ENCODE assay signal across 8 mouse cellular contexts in genomic region chr6:34028933-34029745, GRCm38 (mm10). TPM values are rescaled to one million over a fixed set of nuclear protein-coding genes. Genes with fewer than 3 reads are reported as not detected.
DNase-seq lines count a peak whose midpoint lies in the region; ATAC-seq lines count a peak whose summit lies in the region.

TSS of gene Lrguk (plus strand) at chr6:34029448.

- peak; percentile 94; the same call in 1 of the 2 replicates for ATAC-seq in embryonic facial prominence, embryonic 13.5 days (ENCODE audit: insufficient number of reproducible peaks, insufficient read depth, low FRiP score, low TSS enrichment, low read depth)
- peak; percentile 96 for ATAC-seq in kidney, embryonic 15.5 days (replicated peaks; ENCODE audit: low FRiP score)
- ATAC-seq in monocyte, adult 5-6 weeks (replicated peaks; ENCODE audit: insufficient number of reproducible peaks, low FRiP score, low TSS enrichment, poor library complexity, severe bottlenecking), result peak; percentile 83

- H3K27ac ChIP-seq in embryonic facial prominence, embryonic 13.5 days, result peak within 1 kb of the TSS; percentile 71
- H3K27ac ChIP-seq in heart, embryonic 10.5 days, result peak within 1 kb of the TSS; percentile 79
- peak within 1 kb of the TSS; percentile 52 for H3K27ac ChIP-seq in kidney, embryonic 15.5 days

- DNase-seq in 3T3-L1 (ENCODE audit: low read depth, low spot score) (peak; percentile 94), liver (peak; percentile 80)
- peak; percentile 89 to 90 for DNase-seq in adrenal gland, postnatal 36 days
- peak; percentile 93 for DNase-seq in heart, embryonic 10.5 days (ENCODE audit: low spot score)
- peak; percentile 73 to 84 for DNase-seq in spleen, postnatal 4 days (ENCODE audit: low spot score in 2 of 2)

- H3K27me3 ChIP-seq in embryonic facial prominence, embryonic 13.5 days, result no peaks in the 10 kb centered on the region
- no peaks in the 10 kb centered on the region for H3K27me3 ChIP-seq in heart, embryonic 10.5 days (ENCODE audit: insufficient read depth, poor library complexity, severe bottlenecking)
- H3K27me3 ChIP-seq in kidney, embryonic 15.5 days, result 0 out of 2 replicates have a peak, but pooled peaks cover 3% of the 10 kb centered on the region

- H3K4me1 ChIP-seq in embryonic facial prominence, embryonic 13.5 days, result peaks cover 12% of the 10 kb centered on the region
- H3K4me1 ChIP-seq in heart, embryonic 10.5 days, result peaks cover 8% of the 10 kb centered on the region
- peaks cover 12% of the 10 kb centered on the region for H3K4me1 ChIP-seq in kidney, embryonic 15.5 days

- H3K9ac ChIP-seq in embryonic facial prominence, embryonic 13.5 days, result peak within 1 kb of the TSS; percentile 69
- peak within 1 kb of the TSS; percentile 53 for H3K9ac ChIP-seq in kidney, embryonic 15.5 days

- no peaks in the 10 kb centered on the region for H3K9me3 ChIP-seq in embryonic facial prominence, embryonic 13.5 days
- no peaks in the 10 kb centered on the region for H3K9me3 ChIP-seq in heart, embryonic 10.5 days
- no peaks in the 10 kb centered on the region for H3K9me3 ChIP-seq in kidney, embryonic 15.5 days (replicated peaks)

- peak within 1 kb of the TSS; percentile 79 for H3K4me2 ChIP-seq in embryonic facial prominence, embryonic 13.5 days
- peak within 1 kb of the TSS; percentile 89 for H3K4me2 ChIP-seq in kidney, embryonic 15.5 days

- peak within 1 kb of the TSS; percentile 63 for H3K4me3 ChIP-seq in embryonic facial prominence, embryonic 13.5 days
- H3K4me3 ChIP-seq in heart, embryonic 10.5 days, result peak within 1 kb of the TSS; percentile 74
- H3K4me3 ChIP-seq in kidney, embryonic 15.5 days (replicated peaks), result peak within 1 kb of the TSS; percentile 63

- no peaks in the 10 kb centered on the region for H3K36me3 ChIP-seq in embryonic facial prominence, embryonic 13.5 days
- H3K36me3 ChIP-seq in heart, embryonic 10.5 days, result no peaks in the 10 kb centered on the region
- no peaks in the 10 kb centered on the region for H3K36me3 ChIP-seq in kidney, embryonic 15.5 days

- WGBS in embryonic facial prominence, embryonic 13.5 days, result 4% methylated on average over 31 of the region's 32 CpGs
- WGBS in heart, embryonic 10.5 days, result 5% methylated on average over 32 of the region's 32 CpGs
- WGBS in kidney, embryonic 15.5 days, result 3% methylated on average over 31 of the region's 32 CpGs

RNA-seq across cellular contexts. Expression of gene Lrguk, which starts in this region (rescaled TPM):
- total RNA-seq in adrenal gland, postnatal 36 days (2021), result under 1 TPM; 0.43 to 0.60 TPM
- polyA plus RNA-seq in embryonic facial prominence, embryonic 13.5 days (2015; fragmentation: Nextera tagmentation; extraction: Ambion mirVana), result 0.34 and 0.45 TPM in 2 replicates
- polyA plus RNA-seq in heart, embryonic 10.5 days (2016; fragmentation: Nextera tagmentation; extraction: Ambion mirVana), result 0.52 and 0.88 TPM in 2 replicates
- 1.1 and 1.3 TPM in 2 replicates for polyA plus RNA-seq in kidney, embryonic 15.5 days (2015; fragmentation: Nextera tagmentation; extraction: Ambion mirVana)
- total RNA-seq in monocyte, adult 5-6 weeks (2017), result not detected in 3 replicates

Comparison
In these comparisons a context has a peak if more than half of its experiments do, and no peak if none do; other contexts are left out.
1. Peak in every context shown above with its lines: DNase-seq, ATAC-seq, H3K4me3 ChIP-seq and H3K27ac ChIP-seq.
2. Peak in DNase-seq in adrenal gland, postnatal 36 days; RNA of the gene not detected or under 1 TPM.
3. Peak in ATAC-seq, H3K4me3 ChIP-seq, H3K27ac ChIP-seq, H3K9ac ChIP-seq and H3K4me2 ChIP-seq in embryonic facial prominence, embryonic 13.5 days; RNA of the gene not detected or under 1 TPM.
4. Peak in DNase-seq, H3K4me3 ChIP-seq and H3K27ac ChIP-seq in heart, embryonic 10.5 days; RNA of the gene not detected or under 1 TPM.
5. Peak in ATAC-seq in monocyte, adult 5-6 weeks; RNA of the gene not detected or under 1 TPM.